Mouse (Mus musculus): Measurements from ENCODE around the gene Npr2.

Gene Npr2

GRCm38 (mm10) chr4:43629106-43629817 lies 2.5 kb upstream of the Npr2 start:
- peak in 1 of 2 experiments; percentile 27 for DNase-seq

GRCm38 (mm10) chr4:43630030-43630581 lies 1.6 kb upstream of the Npr2 start:
- peak; percentile 75 to 84 for DNase-seq

- DNase-seq = peak in 1 of 2 experiments; percentile 30
Measured at GRCm38 (mm10) chr4:43630671-43631045, 1.1 kb upstream of the Npr2 start.

- DNase-seq = peak; percentile 29 to 48
Measured at GRCm38 (mm10) chr4:43631956-43632920, 503 bp downstream of the Npr2 start.

GRCm38 (mm10) chr4:43633296-43633695 lies 1.6 kb downstream of the Npr2 start:
- peak in 1 of 2 experiments; percentile 0 for DNase-seq

- peak in 1 of 2 experiments; percentile 0 for DNase-seq
Measured at GRCm38 (mm10) chr4:43633736-43634135, 2.0 kb downstream of the Npr2 start.

GRCm38 (mm10) chr4:43634621-43635374 lies 3.1 kb downstream of the Npr2 start:
- no peak for DNase-seq

GRCm38 (mm10) chr4:43636751-43637150 lies 5.0 kb downstream of the Npr2 start:
- DNase-seq = peak in 1 of 2 experiments; percentile 0

- no peak for DNase-seq
Measured at GRCm38 (mm10) chr4:43640076-43640475, 8.3 kb downstream of the Npr2 start.

- DNase-seq = no peak
Measured at GRCm38 (mm10) chr4:43640491-43640890, 8.8 kb downstream of the Npr2 start.

GRCm38 (mm10) chr4:43649783-43650182 lies 18.0 kb downstream of the Npr2 start:
- no peak for DNase-seq

- no peak for DNase-seq
Measured at GRCm38 (mm10) chr4:43652726-43653125, 21.0 kb downstream of the Npr2 start.

GRCm38 (mm10) chr4:43653161-43654015 lies 21.7 kb downstream of the Npr2 start, which contains the start of gene Spag8:
Spag8 (minus strand) TSS chr4:43653594.
- peak; percentile 53 to 71 for DNase-seq

- DNase-seq = peak in 1 of 2 experiments; percentile 18
Measured at GRCm38 (mm10) chr4:43655656-43656338, 24.1 kb downstream of the Npr2 start.

- peak; percentile 92 to 96 for DNase-seq
Measured at GRCm38 (mm10) chr4:43656339-43657109, 24.8 kb downstream of the Npr2 start, which contains the start of gene Hint2. Hint2 (minus strand) TSS chr4:43656466.

GRCm38 (mm10) chr4:43657146-43657545 lies 25.4 kb downstream of the Npr2 start:
- DNase-seq = no peak

GRCm38 (mm10) chr4:43666412-43666811 lies 34.7 kb downstream of the Npr2 start:
- no peak for DNase-seq

GRCm38 (mm10) chr4:43668782-43669427 lies 37.2 kb downstream of the Npr2 start, which contains the start of the genes Tmem8b and Fam221b:
Tmem8b (plus strand) TSS chr4:43668971.
Fam221b (minus strand) TSS chr4:43669145.
- DNase-seq = peak; percentile 93 to 95

- peak; percentile 83 to 89 for DNase-seq
Measured at GRCm38 (mm10) chr4:43669428-43669794, 37.7 kb downstream of the Npr2 start.

Data from kidney, postnatal 4 days (tissue).